Mouse (Mus musculus) C2C12 (cell line): ENCODE results near the gene Acot12. TPM values are rescaled to one million over a fixed set of nuclear protein-coding genes. Genes with fewer than 3 reads are reported as not detected.

Experiments used
- H3K27me3 ChIP-seq: one replicate; pipeline ENCODE4 v1.6.1; 2011; ENCODE audit not compliant: control insufficient read depth, insufficient read depth, insufficient read length
- H3K36me3 ChIP-seq: one replicate; pipeline ENCODE4 v1.6.1; 2011; ENCODE audit not compliant: control insufficient read depth, insufficient read depth
- H3K4me3 ChIP-seq: one replicate; pipeline ENCODE4 v1.5.1; 2011; ENCODE audit warnings: mild to moderate bottlenecking, control low read depth; ENCODE audit not compliant: poor library complexity, insufficient read depth, severe bottlenecking
- H3K79me2 ChIP-seq: one replicate; pipeline ENCODE4 v1.6.1; 2011; ENCODE audit not compliant: control insufficient read depth, insufficient read depth
- H3K79me3 ChIP-seq: one replicate; pipeline ENCODE4 v1.6.1; 2011; ENCODE audit warnings: low read depth, control low read depth
- H3ac ChIP-seq: one replicate; pipeline ENCODE3; 2011; ENCODE audit warnings: low read depth; ENCODE audit not compliant: control insufficient read depth, insufficient read length
- CEBPB ChIP-seq: IDR thresholded peaks from one replicate; pipeline ENCODE4 v1.6.1; 2011; ENCODE audit warnings: low read depth, mild to moderate bottlenecking, control low read depth, moderate library complexity
- CTCF ChIP-seq: IDR thresholded peaks from one replicate; pipeline ENCODE4 v1.5.1; 2011; ENCODE audit not compliant: control insufficient read depth, insufficient read depth, insufficient read length
- FOSL1 ChIP-seq: IDR thresholded peaks from one replicate; pipeline ENCODE4 v1.8.0; 2011; ENCODE audit warnings: mild to moderate bottlenecking, low read length; ENCODE audit not compliant: poor library complexity, insufficient read depth, severe bottlenecking
- MAX ChIP-seq: IDR thresholded peaks from one replicate; pipeline ENCODE4 v1.6.1; 2011; ENCODE audit warnings: mild to moderate bottlenecking, control low read depth
- MYOD1 ChIP-seq: IDR thresholded peaks from one replicate; pipeline ENCODE4 v1.6.1; 2011; ENCODE audit warnings: low read depth; ENCODE audit not compliant: control insufficient read depth, insufficient read length
- MYOG ChIP-seq: IDR thresholded peaks from one replicate; pipeline ENCODE4 v1.6.1; 2011; ENCODE audit not compliant: control insufficient read depth, insufficient read length; ENCODE audit errors: extremely low read depth
- USF1 ChIP-seq: IDR thresholded peaks from one replicate; pipeline ENCODE4 v1.6.1; 2011; ENCODE audit warnings: low read depth, mild to moderate bottlenecking, control low read depth, moderate library complexity
- polyA plus RNA-seq: library from polyadenylated mRNA; unstranded; fragments of >200 nt; fragmentation: generic; extraction: Trizol; gene quantifications from one replicate; pipeline ENCODE4 v1.2.1, GENCODE M21; 2012; ENCODE audit warnings: missing spikeins

Acot12 gene
- polyA plus RNA-seq, 1 experiment = 0.05 TPM

- H3ac ChIP-seq = no peak overlapping the region
- no peaks in the 10 kb centered on the region for H3K27me3 ChIP-seq
- TF ChIP-seq USF1 = no peak
- no peak for TF ChIP-seq MYOG
- no peak for TF ChIP-seq FOSL1
- no peak for TF ChIP-seq MYOD1
- TF ChIP-seq CEBPB = no peak
- no peak for TF ChIP-seq CTCF
- TF ChIP-seq MAX = no peak
- no peaks in the 10 kb centered on the region for H3K36me3 ChIP-seq
- H3K79me2 ChIP-seq = no peaks in the 10 kb centered on the region
- H3K79me3 ChIP-seq = no peaks in the 10 kb centered on the region
- no peak overlapping the region for H3K4me3 ChIP-seq
Measured at GRCm38 (mm10) chr13:91753724-91754123, 12.4 kb downstream of the Acot12 start.

DNA sequence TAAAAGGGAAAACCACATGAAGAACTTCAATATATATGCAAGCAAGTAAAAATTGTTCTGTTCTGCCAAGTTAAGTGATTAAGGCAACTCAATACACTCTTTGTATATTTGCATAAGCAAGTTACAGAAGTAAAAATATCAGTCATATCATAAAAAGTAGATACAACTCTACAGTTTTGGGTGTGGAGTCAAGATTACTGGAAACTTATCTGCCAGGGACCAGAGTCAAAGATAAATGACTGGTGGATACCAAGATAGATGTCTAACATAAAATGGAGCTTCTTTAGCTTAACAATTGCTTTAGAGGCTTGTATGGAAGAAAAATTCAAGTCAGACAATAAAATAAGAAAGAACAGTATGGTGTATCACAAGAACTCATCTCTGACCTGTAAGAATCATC is 13.4 kb downstream of the Acot12 start:
- Histone ChIP-seq H3K36me3 (no peaks in the 10 kb centered on the region), H3K79me2 (no peaks in the 10 kb centered on the region), H3K27me3 (no peaks in the 10 kb centered on the region), H3ac (no peak overlapping the region), H3K4me3 (no peak overlapping the region), H3K79me3 (no peaks in the 10 kb centered on the region)
- TF ChIP-seq MYOD1 (no peak), FOSL1 (no peak), MYOG (no peak), CEBPB (no peak), CTCF (no peak), MAX (no peak), USF1 (no peak)

DNA sequence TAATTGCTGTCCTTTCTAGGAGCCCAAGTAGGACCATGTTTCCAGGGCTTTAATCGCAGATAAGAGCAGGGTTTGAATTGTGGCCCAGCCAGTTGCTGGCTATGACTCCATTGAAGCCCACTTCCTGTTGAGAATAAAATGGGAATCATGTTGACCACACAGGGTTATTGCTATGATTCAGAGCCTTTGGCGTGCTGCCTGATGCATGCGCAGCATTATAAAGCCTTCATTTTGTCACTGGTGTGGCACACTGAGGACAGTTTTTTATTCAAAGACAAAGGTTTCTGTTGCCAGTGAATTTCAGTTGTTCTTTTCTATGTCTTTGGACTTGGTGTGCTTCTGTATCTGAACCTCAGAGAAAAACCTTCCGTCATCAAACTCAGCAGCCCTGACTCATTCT is 14.9 kb downstream of the Acot12 start:
- no peaks in the 10 kb centered on the region for H3K27me3 ChIP-seq
- no peaks in the 10 kb centered on the region for H3K36me3 ChIP-seq
- no peaks in the 10 kb centered on the region for H3K79me2 ChIP-seq
- H3K79me3 ChIP-seq = no peaks in the 10 kb centered on the region
- TF ChIP-seq MYOD1 (peak; percentile 30), CTCF (no peak), FOSL1 (no peak)
- H3K4me3 ChIP-seq = no peak overlapping the region
- H3ac ChIP-seq = no peak overlapping the region

- no peaks in the 10 kb centered on the region for H3K36me3 ChIP-seq
- no peak overlapping the region for H3ac ChIP-seq
- no peak overlapping the region for H3K4me3 ChIP-seq
- H3K27me3 ChIP-seq = no peaks in the 10 kb centered on the region
- H3K79me2 ChIP-seq = no peaks in the 10 kb centered on the region
- H3K79me3 ChIP-seq = no peaks in the 10 kb centered on the region
- TF ChIP-seq MAX = no peak
- TF ChIP-seq MYOD1 = no peak
- TF ChIP-seq CTCF = no peak
- TF ChIP-seq MYOG = no peak
- TF ChIP-seq FOSL1 = no peak
- no peak for TF ChIP-seq USF1
- TF ChIP-seq CEBPB = no peak
Measured at GRCm38 (mm10) chr13:91758316-91759048, 17.2 kb downstream of the Acot12 start.

GRCm38 (mm10) chr13:91759791-91760190 is 18.5 kb downstream of the Acot12 start:
- no peaks in the 10 kb centered on the region for H3K79me3 ChIP-seq
- TF ChIP-seq CEBPB = no peak
- no peak for TF ChIP-seq CTCF
- TF ChIP-seq MYOD1 = no peak
- no peak for TF ChIP-seq USF1
- TF ChIP-seq MYOG = no peak
- no peak for TF ChIP-seq FOSL1
- TF ChIP-seq MAX = no peak
- no peaks in the 10 kb centered on the region for H3K36me3 ChIP-seq
- no peak overlapping the region for H3K4me3 ChIP-seq
- H3K27me3 ChIP-seq = no peaks in the 10 kb centered on the region
- no peaks in the 10 kb centered on the region for H3K79me2 ChIP-seq
- H3ac ChIP-seq = no peak overlapping the region
